In the genomic region with DNA sequence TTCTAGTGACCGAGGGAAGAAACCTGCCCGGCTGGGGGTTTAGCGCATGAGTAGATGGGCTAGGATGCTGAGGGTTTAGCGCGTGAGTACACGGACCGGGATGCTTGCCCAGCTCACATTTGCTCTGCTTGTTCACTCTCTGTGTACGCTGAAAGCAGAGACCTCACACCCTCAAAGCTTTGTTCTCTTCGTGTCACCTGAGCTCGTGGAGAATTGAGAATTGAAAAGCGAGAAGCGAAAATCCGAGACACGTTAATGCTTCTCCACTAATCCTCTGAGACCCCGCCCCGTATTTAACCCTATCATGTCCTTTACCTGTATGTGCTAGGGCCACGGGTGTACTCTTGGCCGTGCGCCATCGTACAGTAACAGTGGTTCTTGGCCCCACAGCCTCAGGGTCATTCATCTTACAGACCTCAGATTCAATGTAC, we compare ENCODE assay signal across 10 mouse cellular contexts. TPM values are rescaled to one million over a fixed set of nuclear protein-coding genes. Genes with fewer than 3 reads are reported as not detected.
A peak's percentile ranks its signal among the peaks of the same experiment; 100 is the strongest.
DNase-seq lines count a peak whose midpoint lies in the region; ATAC-seq lines count a peak whose summit lies in the region.
"Had no signal": no experiment of that assay in that cellular context is flagged by ENCODE, and none has a peak within 500 bp of the region (broad histone marks: within the 10 kb centered on the region; RNA-seq: fewer than 3 reads in every experiment).

No protein-coding gene starts in this region.

- no peak overlapping the region for H3K27ac ChIP-seq in heart, embryonic 16.5 days (ENCODE audit: low read length)
- H3K27ac ChIP-seq in forebrain, embryonic 16.5 days (ENCODE audit: low read length), result peak overlapping the region; percentile 51
- 0 out of 2 replicates have a peak overlapping the region, but pooled peaks have one; percentile 55 for H3K27ac ChIP-seq in midbrain, embryonic 14.5 days (replicated peaks; ENCODE audit: low read depth, low read length)

- H3K4me3 ChIP-seq in heart, embryonic 16.5 days (ENCODE audit: low read length), result no peak overlapping the region
- peak overlapping the region; percentile 34 for H3K4me3 ChIP-seq in forebrain, embryonic 16.5 days (replicated peaks; ENCODE audit: low read length)
- peak overlapping the region; percentile 26 for H3K4me3 ChIP-seq in midbrain, embryonic 14.5 days (replicated peaks; ENCODE audit: low read depth, low read length)

- peaks cover 10% of the 10 kb centered on the region; the same call in 1 of the 2 replicates for H3K27me3 ChIP-seq in heart, embryonic 16.5 days (ENCODE audit: control insufficient read depth, insufficient read depth, low read length)
- no peaks in the 10 kb centered on the region for H3K27me3 ChIP-seq in forebrain, embryonic 16.5 days (replicated peaks; ENCODE audit: control insufficient read depth, insufficient read depth, low read length)
- H3K27me3 ChIP-seq in midbrain, embryonic 14.5 days (ENCODE audit: control insufficient read depth, insufficient read depth, low read length), result no peaks in the 10 kb centered on the region
- H3K27me3 ChIP-seq: CH12.LX had no signal

- intact Hi-C loops in heart, postnatal 25 days (cut with DNase I), result no loop called here

- H3K9ac ChIP-seq in heart, embryonic 16.5 days (ENCODE audit: low read length), result no peak overlapping the region
- H3K9ac ChIP-seq in forebrain, embryonic 16.5 days (replicated peaks; ENCODE audit: low read depth, low read length), result peak overlapping the region; percentile 49
- H3K9ac ChIP-seq in midbrain, embryonic 14.5 days (replicated peaks; ENCODE audit: low read length), result peak overlapping the region; percentile 35; the same call in 1 of the 2 replicates

- H3K36me3 ChIP-seq in heart, embryonic 16.5 days (ENCODE audit: control insufficient read depth, insufficient read depth), result no peaks in the 10 kb centered on the region
- H3K36me3 ChIP-seq in forebrain, embryonic 16.5 days (ENCODE audit: control insufficient read depth, insufficient read depth), result no peaks in the 10 kb centered on the region
- H3K36me3 ChIP-seq in midbrain, embryonic 14.5 days (ENCODE audit: control insufficient read depth, insufficient read depth, low read length), result no peaks in the 10 kb centered on the region

- no peak for ATAC-seq in heart, embryonic 16.5 days (replicated peaks; ENCODE audit: extremely low read depth, insufficient read depth, low FRiP score)
- peak; percentile 49 for ATAC-seq in forebrain, embryonic 16.5 days
- ATAC-seq in midbrain, embryonic 14.5 days (ENCODE audit: low FRiP score, low TSS enrichment), result peak; percentile 68; the same call in 1 of the 2 replicates

- DNase-seq in heart, postnatal 25 days (ENCODE audit: low spot score), result no peak
- DNase-seq in brain, adult 2 months (ENCODE audit: low read depth, low spot score), result peak; percentile 18
- peak; percentile 75 for DNase-seq in midbrain, embryonic 14.5 days
- no peak for DNase-seq in c-Kit-positive CD71-positive TER-119-positive erythroid progenitor cells, embryonic 14.5 days (ENCODE audit: low spot score)
- no peak for DNase-seq in cerebellum, adult 18-20 months
- DNase-seq in Muller cell, postnatal 12 days (ENCODE audit: inconsistent ontology term), result no peak

- 0 out of 2 replicates have a peak, but pooled peaks cover 3% of the 10 kb centered on the region for H3K9me3 ChIP-seq in heart, embryonic 16.5 days (replicated peaks; ENCODE audit: control insufficient read depth, low read length)
- H3K9me3 ChIP-seq in forebrain, embryonic 16.5 days (ENCODE audit: control insufficient read depth, low read length), result no peaks in the 10 kb centered on the region
- no peaks in the 10 kb centered on the region for H3K9me3 ChIP-seq in midbrain, embryonic 14.5 days (ENCODE audit: control insufficient read depth, low read length)

- WGBS in heart, embryonic 16.5 days, result 8% methylated on average over 20 of the region's 20 CpGs
- 1% methylated on average over 20 of the region's 20 CpGs for WGBS in forebrain, embryonic 16.5 days
- WGBS in midbrain, embryonic 14.5 days, result 2% methylated on average over 20 of the region's 20 CpGs

- peak overlapping the region; percentile 48 for H3K4me2 ChIP-seq in heart, embryonic 16.5 days (ENCODE audit: low read depth, low read length)
- peak overlapping the region; percentile 50 for H3K4me2 ChIP-seq in forebrain, embryonic 16.5 days (ENCODE audit: low read length)
- peak overlapping the region; percentile 49 for H3K4me2 ChIP-seq in midbrain, embryonic 14.5 days (ENCODE audit: low read length)

- H3K4me1 ChIP-seq in heart, embryonic 16.5 days (ENCODE audit: control insufficient read depth, insufficient read depth, low read length), result no peaks in the 10 kb centered on the region; the same call in 1 of the 2 replicates
- H3K4me1 ChIP-seq in forebrain, embryonic 16.5 days (replicated peaks; ENCODE audit: control insufficient read depth, insufficient read depth, low read length), result peaks cover 13% of the 10 kb centered on the region
- H3K4me1 ChIP-seq in midbrain, embryonic 14.5 days (ENCODE audit: control insufficient read depth, insufficient read depth, low read length), result peaks cover 12% of the 10 kb centered on the region

RNA-seq across cellular contexts. Expression of gene Tmem150c, which starts 38.9 kb away (rescaled TPM):
- polyA plus RNA-seq in heart, embryonic 16.5 days (2015; fragmentation: Nextera tagmentation; extraction: Ambion mirVana), result 2.4 and 2.7 TPM in 2 replicates
- 1 to 10 TPM; 4.0 to 5.7 TPM for total RNA-seq in heart, postnatal 25 days (2021)
- polyA plus RNA-seq in forebrain, embryonic 16.5 days (2015; fragmentation: Nextera tagmentation; extraction: Ambion mirVana), result 31.9 and 33.2 TPM in 2 replicates
- 20.0 and 23.6 TPM in 2 replicates for polyA plus RNA-seq in midbrain, embryonic 14.5 days (2014; fragmentation: Nextera tagmentation; extraction: Ambion mirVana)
- total RNA-seq: CH12.LX; hematopoietic stem cell, adult 5-6 weeks had no signal

Comparison
In these comparisons a context has a peak if more than half of its experiments do, and no peak if none do; other contexts are left out.
1. DNase-seq: peak in brain, adult 2 months (single experiment) and midbrain, embryonic 14.5 days (single experiment); none in heart, postnatal 25 days (single experiment), c-Kit-positive CD71-positive TER-119-positive erythroid progenitor cells, embryonic 14.5 days (single experiment), cerebellum, adult 18-20 months (0 of 2) and Muller cell, postnatal 12 days (single experiment).
2. Peak in every context shown above with its lines, with median percentiles within 50 percentile points of each other: H3K4me2 ChIP-seq.